Mouse (Mus musculus) heart, adult 2 months (tissue): ENCODE data around the gene Nhsl1.

Experiments
- CTCF ChIP-seq: fragments of 200-600 bp; IDR thresholded peaks from 2 replicates; pipeline ENCODE4 v1.8.1; 2022; ENCODE audit warnings: antibody characterized with exemption, mild to moderate bottlenecking, moderate library complexity
- EP300 ChIP-seq: fragments of 200-500 bp; IDR thresholded peaks from 2 replicates; pipeline ENCODE4 v1.6.1; 2011; ENCODE audit warnings: low read depth, low read length, control low read depth; ENCODE audit not compliant: insufficient read depth
- POLR2A ChIP-seq: fragments of 200-500 bp; IDR thresholded peaks from 2 replicates; pipeline ENCODE4 v1.6.1; 2011; ENCODE audit warnings: mild to moderate bottlenecking, low read depth, low read length, control low read depth; ENCODE audit not compliant: insufficient read depth

- TF ChIP-seq POLR2A (no peak), CTCF (no peak), EP300 (no peak)
These were observed 89.8 kb downstream of the Nhsl1 start for GRCm38 (mm10) chr10:18408635-18409034.
